In genomic region chr13:109883636-109884035, GRCm38 (mm10) we compare ENCODE assay signal across 15 mouse cellular contexts.
"Had no signal": no experiment of that assay in that cellular context is flagged by ENCODE, and none has a peak within 500 bp of the region (broad histone marks: within the 10 kb centered on the region; RNA-seq: fewer than 3 reads in every experiment).

No protein-coding gene starts in this region.

- DNase-seq: liver, postnatal 0 days; lung, adult 2 months; lung, postnatal 14 days; lung, postnatal 36 days; right cerebral cortex, postnatal 14 days; thymus, adult 18-20 months; thymus, postnatal 14 days; thymus, postnatal 36 days had no signal

- H3K4me3 ChIP-seq: lung, embryonic 15.5 days; megakaryocyte, embryonic 14.5 days; midbrain, embryonic 13.5 days; midbrain, embryonic 15.5 days; neural tube, embryonic 12.5 days had no signal

- H3K27me3 ChIP-seq: lung, embryonic 15.5 days; megakaryocyte, embryonic 14.5 days; midbrain, embryonic 13.5 days; midbrain, embryonic 15.5 days; neural tube, embryonic 12.5 days had no signal

- H3K27ac ChIP-seq: lung, embryonic 15.5 days; macrophage; midbrain, embryonic 13.5 days; midbrain, embryonic 15.5 days; neural tube, embryonic 12.5 days had no signal

- H3K9ac ChIP-seq: liver, postnatal 0 days; lung, embryonic 15.5 days; midbrain, embryonic 13.5 days; midbrain, embryonic 15.5 days; neural tube, embryonic 12.5 days had no signal

- H3K4me1 ChIP-seq: lung, embryonic 15.5 days; midbrain, embryonic 15.5 days; neural tube, embryonic 12.5 days had no signal

- H3K9me3 ChIP-seq: lung, embryonic 15.5 days; megakaryocyte, embryonic 14.5 days; midbrain, embryonic 13.5 days; midbrain, embryonic 15.5 days; neural tube, embryonic 12.5 days had no signal

- H3K36me3 ChIP-seq: lung, embryonic 15.5 days; midbrain, embryonic 13.5 days; midbrain, embryonic 15.5 days; neural tube, embryonic 12.5 days had no signal

- ATAC-seq: liver, postnatal 0 days; lung, postnatal 0 days; midbrain, embryonic 13.5 days; midbrain, embryonic 15.5 days had no signal
